Mouse (Mus musculus): Measurements from ENCODE around the gene Chrm3.

DNA sequence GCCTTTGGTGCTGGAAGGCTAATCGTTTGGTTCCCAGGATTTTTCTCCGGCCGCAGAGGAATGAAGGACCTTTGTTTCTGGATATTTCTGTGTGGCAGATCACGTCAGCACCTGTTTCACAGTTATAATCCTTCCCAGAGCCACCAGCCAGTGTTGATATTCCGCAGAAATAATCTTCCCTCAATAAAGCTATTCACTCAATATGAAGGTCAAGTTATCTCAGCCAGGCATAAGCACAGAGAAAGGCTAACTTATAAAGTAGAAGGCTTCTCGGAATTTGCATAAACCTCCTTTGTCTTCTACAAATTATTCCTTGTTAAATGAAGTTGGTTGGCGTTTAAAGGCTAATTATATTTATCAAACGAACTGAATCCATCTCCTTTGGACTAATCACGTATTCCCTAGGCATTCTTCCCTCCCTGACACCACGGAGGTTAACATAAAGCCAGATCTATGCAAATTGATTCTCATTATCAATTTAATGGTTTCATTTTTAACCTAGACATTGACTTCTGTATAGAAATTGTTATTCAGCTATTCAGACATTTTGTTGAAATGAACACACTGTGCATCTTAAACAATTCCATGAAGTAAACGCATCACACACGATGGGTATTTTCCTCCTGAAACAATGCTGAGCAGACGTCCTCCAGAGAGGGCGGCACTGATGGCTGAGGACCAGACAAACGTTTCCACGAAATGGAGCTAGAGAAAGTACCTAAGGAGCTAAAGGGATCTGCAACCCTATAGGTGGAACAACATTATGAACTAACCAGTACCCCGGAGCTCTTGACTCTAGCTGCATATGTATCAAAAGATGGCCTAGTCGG lies 326.9 kb downstream of the Chrm3 start:
- no peak for TF ChIP-seq EP300 (IDR thresholded peaks at IDR 0.05; ENCODE audit: insufficient read depth, low read depth, low read length)
- TF ChIP-seq POLR2A (IDR thresholded peaks at IDR 0.05; ENCODE audit: insufficient read depth, low read depth, low read length) = no peak
